Mouse (Mus musculus): ENCODE measurements around the gene Gdpd3.

- TF ChIP-seq CTCF (IDR thresholded peaks at IDR 0.05; ENCODE audit: extremely low read depth, insufficient read length, insufficient replicate concordance, low read depth, low read length) (no peak), POLR2A (IDR thresholded peaks at IDR 0.05; ENCODE audit: low read depth, low read length) (no peak; the same call in 1 of the 2 replicates)
Measured at GRCm38 (mm10) chr7:126759672-126760390, 6.3 kb upstream of the Gdpd3 start.

Data from small intestine, adult 2 months (tissue).